In the genomic region with DNA sequence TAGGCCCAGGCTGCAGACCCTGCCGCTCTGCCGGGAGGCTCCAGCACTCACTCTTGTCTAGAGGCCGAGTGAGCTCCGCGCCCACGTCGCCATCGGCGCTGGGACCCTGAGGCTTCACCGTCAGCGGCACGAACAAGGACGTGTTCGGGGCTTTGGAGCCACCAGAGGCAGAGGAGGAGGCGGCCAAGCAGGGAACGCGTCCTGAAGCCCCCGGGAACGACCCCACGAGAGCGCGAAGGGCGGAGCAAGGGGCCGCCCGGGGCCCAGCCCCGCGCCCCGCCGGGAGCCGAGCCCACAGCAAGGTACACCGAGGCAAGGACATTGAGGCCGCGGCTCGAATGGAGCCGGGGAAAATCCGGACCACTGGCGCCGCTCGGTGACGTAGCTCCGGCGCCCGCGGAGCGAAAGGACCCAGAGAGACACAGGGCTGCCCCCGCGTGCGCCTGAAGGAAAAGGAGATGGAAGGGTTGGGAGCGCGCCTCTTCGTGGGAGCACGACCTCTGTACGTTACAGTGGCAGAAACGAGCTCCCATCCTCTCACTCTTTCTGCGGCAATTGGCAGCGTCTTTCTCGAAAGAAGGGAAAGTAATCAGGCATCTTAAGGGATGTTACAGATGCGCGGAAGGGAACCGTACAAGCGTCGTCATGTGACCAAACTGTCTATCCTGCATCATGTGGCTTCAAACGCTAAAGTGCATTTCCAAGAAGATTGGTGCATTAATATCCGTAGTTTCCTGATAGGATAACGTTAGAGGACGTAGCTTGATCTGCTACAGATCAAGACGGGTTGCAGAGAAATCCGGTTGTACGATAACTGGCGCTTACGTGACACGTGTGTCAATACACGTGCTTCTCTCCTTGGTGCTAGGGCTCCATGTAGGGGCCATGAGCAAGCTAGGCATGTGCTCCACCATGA, we compare ENCODE assay signal across 7 mouse cellular contexts. TPM values are rescaled to one million over a fixed set of nuclear protein-coding genes. Genes with fewer than 3 reads are reported as not detected.
DNase-seq lines count a peak whose midpoint lies in the region; ATAC-seq lines count a peak whose summit lies in the region.

A gene (plus strand): TSS at position 126 of the 916 bp plus-strand sequence.
A gene (minus strand): TSS at position 375 of the 916 bp plus-strand sequence.

- H3K4me2 ChIP-seq in embryonic facial prominence, embryonic 12.5 days (replicated peaks), result peak within 1 kb of the TSS; percentile 73
- H3K4me2 ChIP-seq in limb, embryonic 11.5 days (ENCODE audit: low read depth, severe bottlenecking), result peak within 1 kb of the TSS; percentile 69
- peak within 1 kb of the TSS; percentile 80 for H3K4me2 ChIP-seq in midbrain, embryonic 14.5 days (ENCODE audit: low read length)

- ATAC-seq in embryonic facial prominence, embryonic 12.5 days (ENCODE audit: insufficient number of reproducible peaks, insufficient read depth, low FRiP score, low TSS enrichment), result peak; percentile 79
- ATAC-seq in limb, embryonic 11.5 days (ENCODE audit: insufficient number of reproducible peaks, low FRiP score, low TSS enrichment, low read depth), result peak; percentile 83
- peak; percentile 95 for ATAC-seq in midbrain, embryonic 14.5 days (ENCODE audit: low FRiP score, low TSS enrichment)

- peak; percentile 93 for DNase-seq in adrenal gland, postnatal 25 days
- peak; percentile 99 for DNase-seq in heart, adult 11 months
- peak; percentile 96 for DNase-seq in kidney, adult 18-20 months
- peak; percentile 94 for DNase-seq in limb, embryonic 11.5 days (ENCODE audit: low spot score)
- DNase-seq in midbrain, embryonic 14.5 days, result peak; percentile 96
- DNase-seq in spleen, adult 18-20 months, result peak; percentile 79 to 95

- H3K27me3 ChIP-seq in embryonic facial prominence, embryonic 12.5 days, result no peaks in the 10 kb centered on the region
- no peaks in the 10 kb centered on the region for H3K27me3 ChIP-seq in limb, embryonic 11.5 days (ENCODE audit: control insufficient read depth, insufficient read depth, low read length)
- H3K27me3 ChIP-seq in midbrain, embryonic 14.5 days (ENCODE audit: control insufficient read depth, insufficient read depth, low read length), result no peaks in the 10 kb centered on the region

- under 1% methylated on average over 73 of the region's 73 CpGs for WGBS in embryonic facial prominence, embryonic 12.5 days
- WGBS in limb, embryonic 11.5 days, result under 1% methylated on average over 73 of the region's 73 CpGs
- under 1% methylated on average over 73 of the region's 73 CpGs for WGBS in midbrain, embryonic 14.5 days

- H3K27ac ChIP-seq in embryonic facial prominence, embryonic 12.5 days, result peak within 1 kb of the TSS; percentile 76
- H3K27ac ChIP-seq in limb, embryonic 11.5 days (replicated peaks; ENCODE audit: low read depth, low read length), result 0 out of 2 replicates have a peak within 1 kb of the TSS, but pooled peaks have one; percentile 52
- H3K27ac ChIP-seq in midbrain, embryonic 14.5 days (replicated peaks; ENCODE audit: low read depth, low read length), result peak within 1 kb of the TSS; percentile 91

- H3K9me3 ChIP-seq in embryonic facial prominence, embryonic 12.5 days, result no peaks in the 10 kb centered on the region
- H3K9me3 ChIP-seq in limb, embryonic 11.5 days (ENCODE audit: control insufficient read depth, low read length), result no peaks in the 10 kb centered on the region
- H3K9me3 ChIP-seq in midbrain, embryonic 14.5 days (ENCODE audit: control insufficient read depth, low read length), result no peaks in the 10 kb centered on the region

- peak within 1 kb of the TSS; percentile 95 for H3K4me3 ChIP-seq in embryonic facial prominence, embryonic 12.5 days
- peak within 1 kb of the TSS; percentile 99 for H3K4me3 ChIP-seq in limb, embryonic 11.5 days (ENCODE audit: low read depth, low read length)
- H3K4me3 ChIP-seq in midbrain, embryonic 14.5 days (replicated peaks; ENCODE audit: low read depth, low read length), result peak within 1 kb of the TSS; percentile 98

- peak within 1 kb of the TSS; percentile 93 for H3K9ac ChIP-seq in embryonic facial prominence, embryonic 12.5 days
- peak within 1 kb of the TSS; percentile 94 for H3K9ac ChIP-seq in limb, embryonic 11.5 days (ENCODE audit: low read length)
- H3K9ac ChIP-seq in midbrain, embryonic 14.5 days (replicated peaks; ENCODE audit: low read length), result peak within 1 kb of the TSS; percentile 93

- peaks cover 12% of the 10 kb centered on the region for H3K4me1 ChIP-seq in embryonic facial prominence, embryonic 12.5 days
- H3K4me1 ChIP-seq in limb, embryonic 11.5 days (ENCODE audit: control insufficient read depth, insufficient read depth, low read length), result peaks cover 5% of the 10 kb centered on the region
- peaks cover 13% of the 10 kb centered on the region for H3K4me1 ChIP-seq in midbrain, embryonic 14.5 days (ENCODE audit: control insufficient read depth, insufficient read depth, low read length)

- H3K36me3 ChIP-seq in embryonic facial prominence, embryonic 12.5 days, result peaks cover 25% of the 10 kb centered on the region
- H3K36me3 ChIP-seq in limb, embryonic 11.5 days (ENCODE audit: control insufficient read depth, insufficient read depth, low read length), result peaks cover 6% of the 10 kb centered on the region
- H3K36me3 ChIP-seq in midbrain, embryonic 14.5 days (ENCODE audit: control insufficient read depth, insufficient read depth, low read length), result peaks cover 29% of the 10 kb centered on the region

RNA-seq across cellular contexts. Expression of the first gene that starts in this region (rescaled TPM):
- 0.46 TPM in 1 of 2 replicates, not detected in the other for total RNA-seq in adrenal gland, postnatal 25 days (2021)
- 0.75 and 0.92 TPM in 2 replicates for polyA plus RNA-seq in embryonic facial prominence, embryonic 12.5 days (2016; fragmentation: Nextera tagmentation; extraction: Ambion mirVana)
- polyA plus RNA-seq in limb, embryonic 11.5 days (2014; fragmentation: Nextera tagmentation; extraction: Ambion mirVana), result 0.99 and 1.5 TPM in 2 replicates
- 0.96 and 1.6 TPM in 2 replicates for polyA plus RNA-seq in midbrain, embryonic 14.5 days (2014; fragmentation: Nextera tagmentation; extraction: Ambion mirVana)

RNA-seq across cellular contexts. Expression of the second gene that starts in this region (rescaled TPM):
- 37.7 and 37.9 TPM in 2 replicates for total RNA-seq in adrenal gland, postnatal 25 days (2021)
- polyA plus RNA-seq in embryonic facial prominence, embryonic 12.5 days (2016; fragmentation: Nextera tagmentation; extraction: Ambion mirVana), result 28.1 and 28.4 TPM in 2 replicates
- 30.2 and 34.5 TPM in 2 replicates for polyA plus RNA-seq in limb, embryonic 11.5 days (2014; fragmentation: Nextera tagmentation; extraction: Ambion mirVana)
- 15.8 and 24.5 TPM in 2 replicates for polyA plus RNA-seq in midbrain, embryonic 14.5 days (2014; fragmentation: Nextera tagmentation; extraction: Ambion mirVana)

Comparison
In these comparisons a context has a peak if more than half of its experiments do, and no peak if none do; other contexts are left out.
1. Peak in every context shown above with its lines: DNase-seq, ATAC-seq, H3K4me3 ChIP-seq and H3K27ac ChIP-seq.